Mouse (Mus musculus) testis, adult 2 months (tissue): ENCODE measurements around the gene Rcan3.

ENCODE experiments used
- CTCF ChIP-seq: fragments of 200-500 bp; IDR thresholded peaks from 2 replicates; pipeline ENCODE4 v1.5.1; 2012; ENCODE audit warnings: low read depth, mild to moderate bottlenecking, inconsistent platforms, low read length, moderate library complexity; ENCODE audit not compliant: control insufficient read depth, insufficient read depth, insufficient replicate concordance
- POLR2A ChIP-seq: fragments of 200-500 bp; IDR thresholded peaks from 2 replicates; pipeline ENCODE4 v1.6.1; 2012; ENCODE audit warnings: low read depth, mild to moderate bottlenecking, inconsistent platforms, low read length, moderate library complexity; ENCODE audit not compliant: control insufficient read depth

GRCm38 (mm10) chr4:135413491-135413890 lies 20.2 kb downstream of the Rcan3 start:
- TF ChIP-seq CTCF = no peak
- TF ChIP-seq POLR2A = no peak
